Mouse (Mus musculus) kidney, adult 8-10 months (tissue): ENCODE measurements around the gene Zfp978.
"Not testable (repeated sequence)": the region's sequence is repeated elsewhere in the genome, so short reads cannot be mapped to it uniquely, and the experiment has no call there.

Experiments used
- DNase-seq, 2 experiments: peaks; one replicate each; pipeline ENCODE4 v3.0.0; 2022

Zfp978 gene

GRCm38 (mm10) chr4:147351376-147351980, 9.6 kb upstream of the Zfp978 start:
- not testable (repeated sequence) for DNase-seq

GRCm38 (mm10) chr4:147353626-147354025, 7.5 kb upstream of the Zfp978 start:
- DNase-seq, result not testable (repeated sequence)

GRCm38 (mm10) chr4:147356042-147356441, 5.1 kb upstream of the Zfp978 start:
- DNase-seq, result not testable (repeated sequence)

GRCm38 (mm10) chr4:147357195-147357594, 3.9 kb upstream of the Zfp978 start:
- DNase-seq, result not testable (repeated sequence)

GRCm38 (mm10) chr4:147361872-147362271, 769 bp downstream of the Zfp978 start:
- DNase-seq, result not testable (repeated sequence)

GRCm38 (mm10) chr4:147369564-147369963, 8.5 kb downstream of the Zfp978 start:
- DNase-seq, result not testable (repeated sequence)

DNA sequence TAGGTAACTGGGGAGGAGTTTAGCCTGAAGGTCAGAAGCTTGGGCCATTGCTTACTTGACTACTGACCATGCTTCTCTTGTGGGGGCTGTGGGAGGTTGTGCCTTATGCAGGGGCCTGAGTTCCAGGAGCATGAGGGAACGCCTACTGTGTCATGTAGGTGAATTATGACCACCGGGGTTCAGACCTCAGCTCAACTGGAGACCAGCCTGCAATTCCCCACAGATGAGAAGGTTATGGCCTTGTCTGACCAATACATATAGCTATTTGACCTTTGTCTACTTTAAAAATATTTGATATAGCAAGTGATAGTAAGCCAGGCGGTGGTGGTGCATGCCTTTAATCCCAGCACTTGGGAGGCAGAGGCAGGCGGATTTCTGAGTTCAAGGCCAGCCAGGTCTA, 22.1 kb downstream of the Zfp978 start:
- DNase-seq, result not testable (repeated sequence)

GRCm38 (mm10) chr4:147397201-147397600, 36.1 kb downstream of the Zfp978 start:
- not testable (repeated sequence) for DNase-seq

DNA sequence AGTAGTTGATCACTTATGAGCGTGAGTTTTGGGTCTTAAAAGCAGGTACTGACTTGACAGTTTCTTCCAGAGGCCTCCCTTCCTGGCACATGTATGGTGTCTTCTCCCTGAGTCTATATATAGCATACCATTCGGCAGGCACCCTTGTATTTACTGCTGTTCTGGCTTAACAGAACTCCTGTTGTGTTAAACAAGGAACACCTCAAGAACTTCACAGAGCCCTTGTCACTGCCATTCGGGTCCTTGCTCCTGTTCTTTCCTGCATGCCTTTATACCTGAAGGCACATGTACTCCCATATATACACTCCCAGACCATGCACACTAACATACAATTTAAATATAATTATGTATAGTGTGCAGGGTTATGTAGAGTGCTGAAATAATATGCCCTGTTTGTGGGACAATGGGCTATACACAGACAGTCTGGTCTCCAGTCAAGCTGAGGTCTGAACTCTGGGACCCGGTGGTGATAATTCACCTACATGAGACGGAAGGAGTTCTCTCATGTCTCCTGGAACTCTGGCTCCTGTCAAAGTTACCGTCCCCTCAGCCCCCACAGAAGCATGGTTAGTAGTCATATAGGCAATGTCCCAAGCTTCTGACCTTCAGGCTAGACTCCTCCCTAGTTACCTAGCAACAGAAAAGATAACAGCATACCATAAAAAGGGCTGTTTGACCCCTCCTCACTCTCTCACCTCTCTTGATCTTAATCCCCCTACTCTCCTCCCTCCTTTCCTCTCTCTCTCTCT, 37.0 kb downstream of the Zfp978 start:
- DNase-seq, result not testable (repeated sequence)

GRCm38 (mm10) chr4:147398741-147399140, 37.6 kb downstream of the Zfp978 start:
- not testable (repeated sequence) for DNase-seq

DNA sequence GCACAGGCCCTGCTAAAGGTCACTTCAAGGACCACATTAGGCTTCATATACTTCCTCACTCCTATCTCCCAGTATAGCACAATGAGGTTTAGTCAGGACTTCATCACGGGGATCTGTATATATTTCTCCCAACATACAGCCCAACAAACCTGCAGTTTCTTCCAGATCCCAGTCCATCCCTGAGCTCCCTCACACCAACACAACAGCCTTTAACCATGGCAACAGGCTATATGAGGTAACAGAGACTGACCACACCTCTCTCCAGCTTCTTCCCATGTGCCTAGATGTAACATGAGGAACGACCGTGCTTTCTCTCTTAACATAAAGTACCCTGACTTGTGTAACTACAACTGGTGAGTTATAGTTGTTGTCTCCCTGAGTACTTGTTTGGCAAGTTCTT, 38.4 kb downstream of the Zfp978 start:
- not testable (repeated sequence) for DNase-seq

GRCm38 (mm10) chr4:147400031-147400847, 39.1 kb downstream of the Zfp978 start:
- DNase-seq, result not testable (repeated sequence)

DNA sequence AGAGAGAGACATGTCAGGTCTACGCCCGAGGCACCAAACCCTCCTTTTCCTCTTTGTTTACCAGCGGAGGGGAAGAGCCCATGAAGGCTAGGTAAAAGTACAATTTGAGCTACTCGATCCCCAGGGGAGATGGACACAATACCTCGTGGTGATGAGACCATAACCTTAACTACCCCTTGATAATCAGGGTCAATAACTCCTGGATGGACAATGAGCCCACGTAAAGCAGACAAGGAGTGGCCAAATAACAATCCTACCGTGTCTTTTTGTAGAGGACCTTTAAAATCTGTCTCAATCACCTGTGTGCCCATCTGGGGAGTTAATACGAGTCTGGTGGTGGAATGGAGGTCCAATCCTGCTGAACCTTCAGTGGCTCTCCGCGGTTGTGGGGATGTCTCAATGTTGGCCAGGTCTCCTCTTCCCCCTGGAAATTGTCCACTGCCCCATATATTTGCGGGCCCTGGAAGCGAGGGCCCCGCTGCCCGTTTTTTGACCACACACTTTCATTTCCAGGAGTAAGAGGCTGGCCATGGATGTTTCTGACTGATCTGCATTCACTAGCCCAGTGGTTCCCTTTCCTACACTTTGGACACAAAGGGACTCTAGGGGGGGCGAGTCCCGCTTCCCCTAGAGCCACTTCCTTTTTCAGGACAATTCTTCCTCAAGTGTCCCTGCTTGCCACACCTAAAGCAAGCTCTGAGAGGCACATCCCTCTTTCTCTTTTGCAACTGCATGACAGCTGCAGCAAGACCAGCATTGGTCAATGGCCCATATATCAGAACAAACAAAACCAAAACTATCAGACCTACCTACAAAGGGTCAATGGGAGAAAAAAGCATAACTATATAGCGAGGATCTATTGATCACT, 40.0 kb downstream of the Zfp978 start:
- DNase-seq, result not testable (repeated sequence)

GRCm38 (mm10) chr4:147401736-147402506, 40.8 kb downstream of the Zfp978 start:
- DNase-seq, result not testable (repeated sequence)

- DNase-seq, result not testable (repeated sequence)
These were observed 41.4 kb downstream of the Zfp978 start for GRCm38 (mm10) chr4:147402507-147402890.

- not testable (repeated sequence) for DNase-seq
These were observed 42.4 kb downstream of the Zfp978 start for GRCm38 (mm10) chr4:147403509-147403908.

GRCm38 (mm10) chr4:147403931-147404913, 43.1 kb downstream of the Zfp978 start:
- DNase-seq, result not testable (repeated sequence)

DNA sequence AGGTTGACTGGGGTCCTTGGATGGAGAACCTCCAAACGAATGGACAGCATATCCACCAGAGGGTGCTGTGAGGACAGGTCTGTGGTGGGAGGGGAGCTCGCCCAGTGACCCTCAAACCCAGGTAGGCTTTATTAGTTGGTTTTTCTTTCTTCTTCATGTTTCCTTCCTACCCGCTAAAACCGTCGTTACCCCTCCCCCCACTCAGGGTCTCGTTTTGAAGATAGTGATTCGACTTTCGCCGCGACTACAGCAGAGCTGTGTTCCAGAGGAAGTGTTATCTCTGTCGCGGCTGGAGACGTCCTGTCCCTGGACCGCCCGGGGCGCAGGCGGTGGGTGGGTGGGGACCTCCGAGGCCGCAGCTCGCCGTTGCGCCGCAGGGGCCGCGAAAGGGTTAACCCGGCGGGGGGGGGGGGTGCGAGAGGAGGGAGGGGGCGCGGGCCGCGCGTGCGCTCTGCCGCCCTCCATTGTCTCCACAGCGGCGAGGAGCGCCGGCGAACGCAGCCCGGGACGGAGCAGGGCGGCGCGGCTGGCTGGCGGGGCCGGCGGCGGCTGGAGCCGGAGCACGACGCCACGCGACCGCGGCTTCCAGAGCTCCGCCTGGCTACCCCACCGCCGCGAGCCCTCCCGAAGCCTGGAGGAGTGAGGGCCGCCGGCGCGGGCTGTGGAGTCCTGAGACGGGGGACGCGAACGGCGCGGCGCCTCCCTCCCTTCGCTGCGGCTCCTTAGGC, 45.8 kb downstream of the Zfp978 start:
- DNase-seq, result no peak

- DNase-seq, result no peak
These were observed 46.3 kb downstream of the Zfp978 start for GRCm38 (mm10) chr4:147407463-147407822.

- DNase-seq, result not testable (repeated sequence)
These were observed 55.3 kb downstream of the Zfp978 start for GRCm38 (mm10) chr4:147416365-147416764.
